Mouse (Mus musculus) heart, embryonic 13.5 days (tissue): ENCODE results near the gene Grhl1. TPM values are rescaled to one million over a fixed set of nuclear protein-coding genes. Genes with fewer than 3 reads are reported as not detected.

Experiments used
- ATAC-seq: fragments of 200-750 bp; cut with Nextera tagmentation; 2 replicates; pipeline ENCODE4 v1.8.0; 2017; ENCODE audit warnings: moderate TSS enrichment; ENCODE audit not compliant: insufficient number of reproducible peaks, low FRiP score, low TSS enrichment; ENCODE audit errors: extremely low read depth
- H3K27ac ChIP-seq: fragments of 300-500 bp; sonication (generic); replicated peaks from 2 replicates; pipeline ENCODE4 v1.5.1; 2015; ENCODE audit warnings: moderate library complexity, mild to moderate bottlenecking, inconsistent platforms
- H3K27me3 ChIP-seq: fragments of 300-500 bp; sonication (generic); replicated peaks from 2 replicates; pipeline ENCODE4 v1.6.1; 2015; ENCODE audit warnings: mild to moderate bottlenecking, inconsistent platforms
- H3K36me3 ChIP-seq: fragments of 300-500 bp; sonication (generic); 2 replicates; pipeline ENCODE4 v1.6.1; 2015; ENCODE audit warnings: mild to moderate bottlenecking, inconsistent platforms
- H3K4me1 ChIP-seq: fragments of 300-500 bp; sonication (generic); 2 replicates; pipeline ENCODE4 v1.6.1; 2015; ENCODE audit warnings: inconsistent platforms
- H3K4me2 ChIP-seq: fragments of 300-500 bp; sonication (generic); 2 replicates; pipeline ENCODE4 v1.6.1; 2015; ENCODE audit warnings: inconsistent platforms, mild to moderate bottlenecking, moderate library complexity
- H3K4me3 ChIP-seq: fragments of 300-500 bp; sonication (generic); 2 replicates; pipeline ENCODE4 v1.5.1; 2015; ENCODE audit warnings: moderate library complexity, mild to moderate bottlenecking, inconsistent platforms
- H3K9ac ChIP-seq: fragments of 300-500 bp; sonication (generic); 2 replicates; pipeline ENCODE4 v1.6.1; 2015; ENCODE audit warnings: inconsistent platforms, mild to moderate bottlenecking, moderate library complexity
- H3K9me3 ChIP-seq: fragments of 300-500 bp; sonication (generic); 2 replicates; pipeline ENCODE4 v1.6.1; 2016; ENCODE audit warnings: inconsistent platforms
- WGBS: fragments of 180-500 bp; shearing (Covaris S2); methylation state at CpG from one replicate; pipeline ENCODE4 v1.1.7; 2015; ENCODE audit warnings: mixed read lengths; 5-methylcytosine and 5-hydroxymethylcytosine counted together
- polyA plus RNA-seq: library from polyadenylated mRNA; unstranded; fragments of >200 nt; fragmentation: Nextera tagmentation; extraction: Ambion mirVana; gene quantifications from 2 replicates; pipeline ENCODE4 v1.2.1, GENCODE M21; 2015

Gene Grhl1
- polyA plus RNA-seq, 1 experiment from 2014 or later, result 2.0 TPM

DNA sequence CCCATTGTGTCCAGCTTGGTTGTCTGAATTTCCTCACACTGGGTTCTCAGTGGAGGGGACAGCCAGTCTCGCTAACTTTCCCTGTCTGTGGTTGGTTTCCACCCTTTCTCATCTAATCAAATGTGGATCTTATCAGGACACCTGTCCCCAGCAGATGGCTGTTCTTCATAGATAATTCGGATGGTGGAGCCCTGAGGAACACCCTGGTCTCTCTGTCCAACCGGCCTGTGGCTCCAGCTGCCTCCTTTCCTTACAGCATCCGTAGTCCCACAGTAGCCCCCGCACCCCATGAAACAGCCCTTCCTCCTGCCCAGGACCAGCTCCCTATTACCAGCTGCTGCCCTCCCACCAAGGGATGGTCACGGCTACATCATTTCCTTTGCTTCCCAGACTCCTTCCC lies 73.8 kb downstream of the Grhl1 start:
- H3K9me3 ChIP-seq, result no peaks in the 10 kb centered on the region
- H3K27me3 ChIP-seq, result no peaks in the 10 kb centered on the region
- no peak for ATAC-seq
- H3K36me3 ChIP-seq, result no peaks in the 10 kb centered on the region
- no peak overlapping the region for H3K9ac ChIP-seq
- 63% methylated on average over 6 of the region's 6 CpGs for WGBS
- peaks cover 43% of the 10 kb centered on the region for H3K4me1 ChIP-seq
- H3K27ac ChIP-seq, result no peak overlapping the region
- H3K4me3 ChIP-seq, result no peak overlapping the region
- no peak overlapping the region for H3K4me2 ChIP-seq

DNA sequence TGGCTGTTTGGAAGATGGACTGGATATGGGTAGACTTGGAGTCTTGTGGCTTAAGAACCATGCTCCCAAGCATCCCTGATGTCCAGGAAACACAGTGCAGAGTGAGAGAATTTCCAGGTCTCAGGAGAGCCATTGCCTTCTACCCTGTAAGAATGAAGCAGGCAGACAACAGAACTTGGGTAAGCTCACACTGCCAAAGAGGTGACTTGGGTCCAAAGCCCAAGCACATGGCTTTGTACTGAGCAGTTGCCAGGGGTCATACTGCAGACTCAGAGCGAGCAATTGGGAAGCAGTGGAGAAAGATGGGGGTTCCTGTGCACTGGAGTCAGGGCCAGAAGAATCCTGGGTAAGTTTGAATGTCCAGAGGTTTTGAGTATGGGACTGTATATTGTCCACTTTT lies 76.0 kb downstream of the Grhl1 start:
- Histone ChIP-seq H3K36me3 (no peaks in the 10 kb centered on the region), H3K27ac (no peak overlapping the region), H3K9me3 (no peaks in the 10 kb centered on the region), H3K4me2 (no peak overlapping the region), H3K4me3 (no peak overlapping the region), H3K27me3 (no peaks in the 10 kb centered on the region), H3K9ac (no peak overlapping the region), H3K4me1 (peaks cover 45% of the 10 kb centered on the region)
- 65% methylated on average over 1 of the region's 1 CpGs for WGBS
- ATAC-seq, result no peak

DNA sequence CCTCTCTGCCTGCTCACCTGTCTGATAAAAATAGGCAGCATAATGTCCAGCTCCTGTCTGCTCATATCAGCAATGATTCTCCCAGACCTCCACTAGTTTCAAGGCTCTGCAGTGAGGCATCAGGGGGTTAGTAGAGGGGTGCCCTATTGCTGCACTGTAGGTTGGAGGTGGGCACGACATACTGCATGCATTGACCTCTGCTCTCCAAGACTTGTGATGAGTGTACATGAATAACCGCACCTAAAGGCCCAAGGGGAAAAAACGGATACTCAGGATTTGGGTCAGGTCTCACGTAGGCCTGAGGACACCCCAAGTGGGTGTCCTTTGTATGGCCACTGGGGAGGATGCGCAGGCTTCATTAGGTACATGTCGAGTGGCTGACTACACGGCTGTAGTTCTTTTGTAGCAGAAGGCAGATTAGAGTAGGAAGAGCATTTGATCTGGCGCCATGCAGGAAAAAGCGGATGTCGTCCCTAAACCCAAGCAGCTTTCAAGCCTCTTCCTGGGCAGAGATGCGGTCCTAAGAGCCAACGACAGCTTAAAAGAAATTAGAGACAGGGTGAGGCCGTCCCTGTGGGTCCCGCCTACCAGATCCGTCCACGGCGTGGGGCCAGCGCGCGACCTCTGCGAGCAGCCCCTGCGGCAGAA lies 78.5 kb downstream of the Grhl1 start:
- Histone ChIP-seq H3K27me3 (no peaks in the 10 kb centered on the region), H3K9me3 (no peaks in the 10 kb centered on the region), H3K4me3 (peak overlapping the region; percentile 97), H3K27ac (peak overlapping the region; percentile 87), H3K4me1 (peaks cover 54% of the 10 kb centered on the region), H3K4me2 (peak overlapping the region; percentile 70), H3K9ac (peak overlapping the region; percentile 79), H3K36me3 (peaks cover 23% of the 10 kb centered on the region)
- 3% methylated on average over 22 of the region's 22 CpGs for WGBS
- ATAC-seq, result no peak

DNA sequence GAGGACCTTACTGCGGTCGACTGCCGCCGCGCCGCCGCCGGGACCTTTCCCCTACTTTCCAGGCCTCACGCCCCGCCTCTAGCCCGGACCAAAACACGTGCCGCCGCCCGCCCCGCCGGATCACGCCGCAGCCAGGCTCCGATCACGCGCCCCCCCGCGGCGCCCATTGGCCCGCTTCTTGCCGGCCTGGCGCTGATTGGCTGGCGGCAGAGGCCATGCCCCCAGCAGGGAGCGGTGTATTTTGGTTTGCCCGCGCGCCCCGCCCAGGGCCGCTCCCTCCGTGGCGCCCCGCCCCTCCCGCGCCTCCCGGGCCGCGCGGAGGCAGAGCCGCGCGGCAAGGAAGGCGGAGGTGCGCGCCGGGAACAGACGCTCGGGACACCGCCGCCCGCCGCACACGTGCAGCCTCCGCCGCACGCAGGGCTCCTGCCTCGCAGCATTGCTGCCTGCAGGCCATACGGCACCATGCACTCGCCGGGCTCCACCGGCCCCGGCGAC lies 79.0 kb downstream of the Grhl1 start, which contains the start of gene Klf11:
Klf11 (plus strand) TSS at position 212 of the 495 bp plus-strand sequence.
- peaks cover 60% of the 10 kb centered on the region for H3K4me1 ChIP-seq
- H3K36me3 ChIP-seq, result peaks cover 29% of the 10 kb centered on the region
- peak within 1 kb of the TSS; percentile 99 for H3K27ac ChIP-seq
- ATAC-seq, result peak; percentile 89
- H3K9ac ChIP-seq, result peak within 1 kb of the TSS; percentile 99
- H3K27me3 ChIP-seq, result no peaks in the 10 kb centered on the region
- peak within 1 kb of the TSS; percentile 97 for H3K4me3 ChIP-seq
- H3K4me2 ChIP-seq, result peak within 1 kb of the TSS; percentile 73
- no peaks in the 10 kb centered on the region for H3K9me3 ChIP-seq
- under 1% methylated on average over 66 of the region's 68 CpGs for WGBS

DNA sequence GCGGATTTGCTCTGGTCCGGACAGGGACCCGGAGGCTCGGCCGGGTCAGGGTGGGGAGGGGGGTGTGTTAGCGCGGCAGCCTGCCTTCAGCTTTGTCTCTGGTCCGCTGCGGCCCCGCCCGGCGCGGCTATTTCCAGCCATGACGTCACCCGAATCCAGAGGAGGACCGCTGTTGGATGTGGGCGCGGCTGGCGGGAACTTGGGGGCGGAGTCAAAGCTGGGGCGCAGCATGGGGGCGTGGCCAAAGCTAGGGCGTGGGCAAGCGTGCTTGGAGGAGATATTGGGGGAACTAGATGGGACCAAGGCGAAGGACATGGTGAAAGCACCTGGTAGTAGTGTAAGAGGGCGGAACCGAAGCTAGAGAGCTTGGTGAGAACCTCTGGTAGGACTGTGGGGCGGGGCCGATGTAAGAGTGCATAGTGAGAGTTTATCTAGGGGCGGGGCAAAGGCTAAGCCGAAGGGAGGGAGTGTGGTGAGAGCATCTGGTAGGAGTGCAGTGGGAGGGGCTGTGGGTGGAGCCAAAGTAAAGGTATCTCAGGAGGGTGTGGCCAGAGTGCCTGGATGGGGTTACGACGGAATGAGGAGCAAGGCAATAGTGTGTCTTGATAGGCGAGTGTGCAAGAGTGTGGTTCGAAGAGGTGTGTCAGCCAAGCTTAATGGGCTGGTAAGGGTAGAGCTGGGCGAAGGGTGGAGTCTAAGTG lies 79.7 kb downstream of the Grhl1 start:
- ATAC-seq, result peak; percentile 78
- Histone ChIP-seq H3K27ac (peak overlapping the region; percentile 99), H3K4me1 (peaks cover 67% of the 10 kb centered on the region), H3K4me3 (peak overlapping the region; percentile 97), H3K9me3 (no peaks in the 10 kb centered on the region), H3K4me2 (peak overlapping the region; percentile 73), H3K36me3 (peaks cover 36% of the 10 kb centered on the region), H3K27me3 (no peaks in the 10 kb centered on the region), H3K9ac (peak overlapping the region; percentile 99)
- 1% methylated on average over 36 of the region's 36 CpGs for WGBS

DNA sequence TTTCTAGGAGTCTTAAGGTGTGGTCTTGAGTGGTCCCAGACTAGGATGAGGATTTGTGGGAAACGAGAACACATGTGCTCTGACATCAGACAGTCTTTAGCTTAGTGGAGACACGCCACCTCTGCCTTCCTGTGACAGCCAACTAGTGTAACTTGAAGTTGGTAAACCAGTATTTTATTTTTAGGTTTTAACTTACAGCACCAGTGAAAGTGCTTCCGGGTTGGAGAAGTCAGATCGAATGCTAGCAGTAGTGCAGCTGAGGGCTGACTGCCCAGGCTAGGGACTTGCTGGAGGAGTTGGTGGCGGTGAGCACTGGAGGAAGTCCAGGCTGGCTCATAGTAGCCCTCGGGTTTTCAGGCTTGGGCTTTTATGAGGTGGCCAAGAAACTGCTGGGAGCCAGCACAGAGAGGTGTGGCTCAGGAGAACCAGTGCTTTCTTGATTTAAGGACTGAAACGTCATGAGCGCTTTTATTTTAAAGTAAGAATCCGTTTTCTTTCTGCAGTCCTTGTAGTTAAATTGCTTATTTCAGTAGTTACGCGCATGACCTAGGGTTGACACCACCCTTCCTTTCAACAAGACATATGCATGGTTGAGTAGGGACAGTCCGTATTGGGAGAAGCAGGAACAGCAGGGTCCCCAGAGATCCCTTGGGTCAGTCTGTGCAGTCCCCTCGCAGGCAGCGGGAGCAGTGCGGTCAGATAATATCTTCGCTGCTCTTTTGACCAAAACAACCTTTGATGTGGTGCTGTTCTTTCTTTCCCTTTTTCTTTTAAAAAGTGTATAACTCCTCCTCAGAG lies 82.2 kb downstream of the Grhl1 start:
- Histone ChIP-seq H3K9ac (0 out of 2 replicates have a peak overlapping the region, but pooled peaks have one; percentile 3), H3K9me3 (no peaks in the 10 kb centered on the region), H3K27me3 (no peaks in the 10 kb centered on the region), H3K4me1 (peaks cover 82% of the 10 kb centered on the region), H3K27ac (no peak overlapping the region), H3K36me3 (peaks cover 61% of the 10 kb centered on the region), H3K4me2 (no peak overlapping the region), H3K4me3 (no peak overlapping the region)
- WGBS, result 86% methylated on average over 16 of the region's 16 CpGs
- no peak for ATAC-seq

DNA sequence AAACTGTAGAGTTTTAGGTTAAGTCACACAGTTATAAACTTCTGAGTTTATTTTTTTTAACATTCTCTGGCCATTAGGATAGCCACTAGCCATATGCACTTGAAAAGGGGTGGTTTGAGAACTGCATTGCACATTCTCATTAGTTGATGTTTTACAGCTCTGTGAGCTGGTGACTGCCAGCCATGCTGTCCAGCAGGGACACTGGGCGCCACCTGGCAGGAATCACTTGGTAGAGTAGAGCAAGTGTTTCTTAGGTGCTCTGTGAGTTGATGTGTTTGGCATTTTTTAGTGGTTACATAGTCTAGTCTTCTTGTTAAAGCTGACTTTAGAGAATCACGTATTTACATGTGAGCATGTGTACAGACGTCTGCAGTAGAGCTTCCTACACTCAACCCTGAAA lies 84.4 kb downstream of the Grhl1 start:
- peaks cover 76% of the 10 kb centered on the region for H3K4me1 ChIP-seq
- ATAC-seq, result no peak
- peak overlapping the region; percentile 20; the same call in 1 of the 2 replicates for H3K4me2 ChIP-seq
- peaks cover 79% of the 10 kb centered on the region for H3K36me3 ChIP-seq
- H3K27me3 ChIP-seq, result no peaks in the 10 kb centered on the region
- H3K27ac ChIP-seq, result no peak overlapping the region
- H3K9me3 ChIP-seq, result no peaks in the 10 kb centered on the region
- WGBS, result 68% methylated on average over 3 of the region's 3 CpGs
- no peak overlapping the region for H3K4me3 ChIP-seq
- H3K9ac ChIP-seq, result peak overlapping the region; percentile 38

DNA sequence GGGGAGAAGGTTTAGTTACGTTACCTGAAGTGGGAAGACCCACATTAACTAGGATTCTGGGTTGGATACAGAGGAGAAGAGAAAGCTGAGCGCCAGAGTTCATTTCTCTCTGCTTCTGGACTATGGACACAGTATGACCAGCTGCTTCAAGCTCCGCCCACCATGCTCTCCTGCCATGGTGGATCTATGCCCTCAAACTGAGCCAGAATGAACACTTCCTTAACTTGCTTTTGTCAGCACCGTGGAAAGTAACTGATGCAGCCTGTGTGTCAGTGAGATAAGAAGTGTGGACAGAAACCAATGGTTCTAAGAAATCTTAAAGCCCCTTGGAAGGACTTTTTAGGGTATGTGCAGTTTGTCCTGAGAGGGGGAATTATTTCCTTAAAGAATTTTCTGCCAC lies 86.9 kb downstream of the Grhl1 start:
- peaks cover 54% of the 10 kb centered on the region for H3K4me1 ChIP-seq
- no peaks in the 10 kb centered on the region for H3K9me3 ChIP-seq
- no peaks in the 10 kb centered on the region for H3K27me3 ChIP-seq
- no peak overlapping the region for H3K9ac ChIP-seq
- H3K36me3 ChIP-seq, result peaks cover 94% of the 10 kb centered on the region
- H3K4me3 ChIP-seq, result no peak overlapping the region
- no peak for ATAC-seq
- no peak overlapping the region for H3K4me2 ChIP-seq
- 65% methylated on average over 4 of the region's 4 CpGs for WGBS
- no peak overlapping the region for H3K27ac ChIP-seq

DNA sequence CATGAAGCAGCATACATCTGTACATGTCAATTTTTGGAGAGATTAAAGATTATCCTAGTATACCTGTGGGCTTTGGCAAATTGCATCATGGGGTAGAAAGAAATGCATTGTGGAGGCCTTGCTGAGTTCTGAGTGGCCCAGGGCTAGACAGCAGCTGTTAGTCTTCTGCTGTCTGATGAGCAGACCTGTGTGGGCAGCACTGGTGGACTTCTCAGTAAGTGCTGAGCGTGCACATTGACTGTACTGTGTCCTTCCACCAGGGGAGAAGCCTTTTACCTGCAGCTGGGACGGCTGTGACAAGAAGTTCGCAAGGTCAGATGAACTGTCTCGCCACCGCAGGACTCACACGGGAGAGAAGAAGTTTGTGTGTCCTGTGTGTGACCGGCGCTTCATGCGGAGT lies 87.8 kb downstream of the Grhl1 start:
- Histone ChIP-seq H3K4me1 (peaks cover 45% of the 10 kb centered on the region), H3K4me3 (no peak overlapping the region), H3K4me2 (no peak overlapping the region), H3K36me3 (peaks cover 92% of the 10 kb centered on the region), H3K27ac (no peak overlapping the region), H3K9ac (no peak overlapping the region), H3K27me3 (no peaks in the 10 kb centered on the region), H3K9me3 (no peaks in the 10 kb centered on the region)
- no peak for ATAC-seq
- WGBS, result 90% methylated on average over 9 of the region's 9 CpGs

DNA sequence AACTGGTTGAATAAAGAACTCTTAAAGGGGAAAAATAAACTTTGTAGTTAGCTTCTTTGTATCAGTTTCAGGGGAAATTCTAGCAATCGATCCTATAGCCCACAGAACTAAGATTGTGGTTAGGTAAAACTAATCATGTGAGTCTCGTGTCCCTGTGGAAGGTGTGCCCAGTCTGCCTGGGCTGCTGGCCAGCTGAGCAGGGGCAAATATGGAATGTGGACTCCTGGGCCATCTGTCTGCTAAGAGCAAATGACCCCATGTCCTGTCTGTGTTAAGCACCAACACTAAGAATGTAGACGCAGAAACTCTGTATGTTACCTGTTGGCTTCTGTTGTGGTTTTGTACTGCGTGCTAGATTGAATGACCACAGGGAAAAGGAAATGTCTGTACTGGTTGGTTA lies 89.0 kb downstream of the Grhl1 start:
- Histone ChIP-seq H3K9me3 (no peaks in the 10 kb centered on the region), H3K4me3 (no peak overlapping the region), H3K4me2 (no peak overlapping the region), H3K9ac (no peak overlapping the region), H3K4me1 (peaks cover 35% of the 10 kb centered on the region), H3K36me3 (peaks cover 80% of the 10 kb centered on the region), H3K27ac (no peak overlapping the region), H3K27me3 (no peaks in the 10 kb centered on the region)
- 63% methylated on average over 4 of the region's 4 CpGs for WGBS
- no peak for ATAC-seq

DNA sequence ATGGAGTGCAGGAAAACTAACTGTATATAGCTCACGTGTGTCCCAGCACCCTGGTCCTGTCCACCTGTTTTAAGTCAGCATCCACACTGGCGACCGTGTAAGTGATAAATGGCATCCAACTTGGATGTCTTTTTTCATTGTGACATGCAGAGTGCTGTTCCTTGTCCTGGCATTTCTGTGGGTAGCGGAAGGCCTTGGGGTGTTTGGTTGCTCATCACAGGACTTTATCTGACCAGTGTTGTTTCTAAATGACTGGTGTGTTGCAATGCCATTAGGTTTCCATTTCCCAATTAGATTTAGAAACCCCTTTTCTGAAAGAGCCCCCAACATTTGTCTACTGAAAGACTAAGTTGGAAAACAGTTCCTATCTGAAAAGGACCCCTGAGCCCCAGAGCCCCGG lies 90.0 kb downstream of the Grhl1 start:
- no peak for ATAC-seq
- Histone ChIP-seq H3K9me3 (no peaks in the 10 kb centered on the region), H3K4me2 (no peak overlapping the region)

More for the DNA sequence above, 90.0 kb downstream of the Grhl1 start:
- Histone ChIP-seq H3K27me3 (no peaks in the 10 kb centered on the region), H3K27ac (no peak overlapping the region), H3K36me3 (peaks cover 73% of the 10 kb centered on the region), H3K4me3 (no peak overlapping the region), H3K4me1 (peaks cover 25% of the 10 kb centered on the region), H3K9ac (no peak overlapping the region)
- 87% methylated on average over 5 of the region's 5 CpGs for WGBS
